Mouse (Mus musculus) liver, embryonic 11.5 days (tissue): ENCODE data around the gene C1qc. TPM values are rescaled to one million over a fixed set of nuclear protein-coding genes. Genes with fewer than 3 reads are reported as not detected.

Source experiments
- ATAC-seq: fragments of 200-750 bp; cut with Nextera tagmentation; replicated peaks from 2 replicates; pipeline ENCODE4 v1.8.0; 2017; ENCODE audit warnings: moderate number of reproducible peaks, mild to moderate bottlenecking, moderate TSS enrichment, moderate library complexity; ENCODE audit not compliant: low FRiP score
- DNase-seq: peaks from one replicate; pipeline ENCODE4 v3.0.0-alpha.2; 2017; ENCODE audit warnings: low spot score
- H3K27ac ChIP-seq: fragments of 300-500 bp; sonication (generic); 2 replicates; pipeline ENCODE4 v1.5.1; 2014; ENCODE audit warnings: mild to moderate bottlenecking, low read depth, low read length, control low read depth
- H3K27me3 ChIP-seq: fragments of 300-500 bp; sonication (generic); replicated peaks from 2 replicates; pipeline ENCODE4 v1.6.1; 2014; ENCODE audit warnings: low read length, mixed read lengths; ENCODE audit not compliant: control insufficient read depth, insufficient read depth
- H3K36me3 ChIP-seq: fragments of 300-500 bp; sonication (generic); 2 replicates; pipeline ENCODE4 v1.6.1; 2014; ENCODE audit warnings: mild to moderate bottlenecking, low read length, moderate library complexity, mixed read lengths; ENCODE audit not compliant: control insufficient read depth, insufficient read depth
- H3K4me1 ChIP-seq: fragments of 300-500 bp; sonication (generic); replicated peaks from 2 replicates; pipeline ENCODE4 v1.6.1; 2014; ENCODE audit warnings: low read length, mixed read lengths; ENCODE audit not compliant: control insufficient read depth, insufficient read depth
- H3K4me2 ChIP-seq: fragments of 300-500 bp; sonication (generic); 2 replicates; pipeline ENCODE4 v1.6.1; 2014; ENCODE audit warnings: mild to moderate bottlenecking, control low read depth, moderate library complexity
- H3K4me3 ChIP-seq: fragments of 300-500 bp; sonication (generic); 2 replicates; pipeline ENCODE4 v1.5.1; 2014; ENCODE audit warnings: low read depth, low read length, control low read depth
- H3K9ac ChIP-seq: fragments of 300-500 bp; sonication (generic); 2 replicates; pipeline ENCODE4 v1.6.1; 2014; ENCODE audit warnings: low read depth, low read length, control low read depth
- H3K9me3 ChIP-seq: fragments of 300-500 bp; sonication (generic); 2 replicates; pipeline ENCODE4 v1.6.1; 2016; ENCODE audit warnings: low read length, inconsistent platforms, mixed read lengths; ENCODE audit not compliant: control insufficient read depth
- WGBS: fragments of 180-500 bp; shearing (Covaris S2); extraction: QIAGEN DNeasy Blood & Tissue Kit; methylation state at CpG from one replicate; pipeline ENCODE4 v1.1.7; 2014; 5-methylcytosine and 5-hydroxymethylcytosine counted together
- polyA plus RNA-seq: library from polyadenylated mRNA; unstranded; fragments of >200 nt; fragmentation: Nextera tagmentation; extraction: Ambion mirVana; gene quantifications from 2 replicates; pipeline ENCODE4 v1.2.1, GENCODE M21; 2014

C1qc gene
- polyA plus RNA-seq, 1 experiment from 2014 or later = 42.0 TPM

DNA sequence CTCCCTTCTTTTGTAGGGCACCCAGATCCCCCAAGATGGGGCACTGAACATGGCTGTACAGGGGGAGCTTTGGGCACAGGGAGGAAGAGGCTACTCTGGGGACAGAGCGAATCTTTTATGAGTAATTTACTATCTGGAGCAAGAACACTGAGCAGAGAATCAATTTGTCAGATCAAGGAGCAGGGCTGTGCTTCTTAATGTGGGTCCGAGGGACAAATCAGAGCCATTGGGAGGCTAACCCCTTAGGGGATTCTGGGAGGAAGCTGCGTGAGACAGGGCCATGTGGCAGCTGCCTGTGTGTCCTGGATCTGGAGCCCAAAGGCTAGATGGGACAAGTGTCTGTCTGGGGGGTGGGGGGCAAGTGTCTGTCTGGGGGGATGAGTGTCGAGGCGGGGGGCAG lies 27.3 kb downstream of the C1qc start:
- no peak overlapping the region for H3K9ac ChIP-seq
- no peak overlapping the region for H3K4me2 ChIP-seq
- DNase-seq = no peak
- H3K4me3 ChIP-seq = no peak overlapping the region
- H3K36me3 ChIP-seq = no peaks in the 10 kb centered on the region
- WGBS = 70% methylated on average over 5 of the region's 5 CpGs
- no peaks in the 10 kb centered on the region for H3K9me3 ChIP-seq
- ATAC-seq = no peak
- no peak overlapping the region for H3K27ac ChIP-seq
- H3K4me1 ChIP-seq = 0 out of 2 replicates have a peak, but pooled peaks cover 6% of the 10 kb centered on the region
- peaks cover 12% of the 10 kb centered on the region for H3K27me3 ChIP-seq

DNA sequence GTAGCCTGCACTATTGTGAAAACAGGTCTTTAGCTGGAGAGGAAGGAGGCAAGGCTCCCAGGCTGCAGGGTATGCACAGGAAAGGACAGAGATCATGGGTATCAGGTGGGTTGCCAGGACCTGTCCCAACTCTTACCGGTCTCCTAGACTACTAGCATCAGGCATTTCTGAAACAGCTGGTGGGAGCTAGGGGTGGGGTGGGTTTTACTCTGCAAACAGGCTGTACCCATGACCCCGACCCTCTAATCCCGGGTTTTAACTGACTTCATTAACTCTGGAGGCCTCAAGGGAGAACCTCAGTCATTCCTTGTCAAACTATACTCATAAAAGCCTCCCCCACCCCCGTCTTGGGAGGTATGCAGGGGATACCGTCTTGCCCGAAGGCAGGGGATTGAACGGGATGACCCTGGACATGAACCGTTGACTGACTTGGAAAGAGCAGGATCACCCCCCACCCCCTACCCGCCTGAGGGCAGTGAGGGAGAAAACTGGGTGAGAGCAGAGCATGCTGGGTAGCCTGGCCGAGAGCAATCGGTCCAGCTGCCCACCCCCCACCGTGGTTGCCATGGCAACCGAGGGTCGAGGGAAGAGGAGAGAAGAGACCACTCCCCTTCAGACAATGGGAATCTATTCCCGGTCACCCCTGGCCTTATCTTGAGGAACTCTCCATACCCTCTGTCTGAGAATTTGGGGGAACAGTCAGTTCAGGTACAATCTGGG lies 28.0 kb downstream of the C1qc start:
- Histone ChIP-seq H3K9me3 (no peaks in the 10 kb centered on the region), H3K4me2 (no peak overlapping the region), H3K27me3 (peaks cover 12% of the 10 kb centered on the region), H3K4me3 (no peak overlapping the region), H3K27ac (no peak overlapping the region), H3K4me1 (0 out of 2 replicates have a peak, but pooled peaks cover 6% of the 10 kb centered on the region), H3K36me3 (no peaks in the 10 kb centered on the region), H3K9ac (no peak overlapping the region)
- no peak for ATAC-seq
- DNase-seq = peak; percentile 45
- 27% methylated on average over 15 of the region's 15 CpGs for WGBS

DNA sequence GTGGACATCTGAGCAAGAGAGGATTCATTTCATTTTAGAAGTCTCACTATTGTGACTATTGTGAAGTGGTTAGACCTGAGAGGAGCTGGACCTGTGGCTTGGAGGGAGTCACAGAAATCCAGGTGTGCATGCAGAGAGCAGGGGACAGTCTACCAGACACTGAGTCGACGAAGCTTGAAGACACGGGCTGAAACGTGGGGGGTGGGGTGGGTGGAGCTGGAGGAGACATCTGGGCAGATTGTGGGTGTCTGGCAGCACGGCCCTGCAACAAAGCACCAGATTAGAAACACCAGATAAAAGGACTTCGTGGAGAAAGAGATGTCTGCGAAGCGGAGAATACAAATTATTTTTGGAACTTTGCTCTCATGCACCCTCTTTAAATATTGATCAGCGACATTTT lies 29.3 kb downstream of the C1qc start:
- no peak overlapping the region for H3K4me3 ChIP-seq
- H3K27ac ChIP-seq = no peak overlapping the region
- 0 out of 2 replicates have a peak, but pooled peaks cover 6% of the 10 kb centered on the region for H3K4me1 ChIP-seq
- 45% methylated on average over 9 of the region's 9 CpGs for WGBS
- H3K9me3 ChIP-seq = no peaks in the 10 kb centered on the region
- H3K4me2 ChIP-seq = no peak overlapping the region
- no peak for ATAC-seq
- H3K27me3 ChIP-seq = peaks cover 12% of the 10 kb centered on the region
- no peaks in the 10 kb centered on the region for H3K36me3 ChIP-seq
- no peak overlapping the region for H3K9ac ChIP-seq
- DNase-seq = no peak

DNA sequence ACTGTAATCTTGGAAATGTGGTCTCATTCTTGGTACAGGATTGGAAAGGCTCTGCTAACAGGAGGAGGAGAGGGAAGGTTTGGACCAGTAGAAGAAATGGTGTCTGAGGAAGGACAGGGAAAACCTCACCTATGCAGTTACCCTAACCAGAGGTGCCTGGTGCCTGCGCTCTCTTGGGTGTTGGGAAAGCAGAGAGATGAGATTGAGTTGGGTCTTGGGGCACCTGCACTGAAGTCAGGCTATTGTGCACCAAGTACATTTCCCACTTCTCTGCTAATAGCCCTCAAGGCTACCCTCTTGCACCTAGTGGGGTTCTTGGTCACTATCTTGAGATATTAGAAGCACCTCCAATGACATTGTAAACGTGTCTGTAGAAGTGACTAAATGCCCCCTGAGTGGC lies 30.5 kb downstream of the C1qc start:
- Histone ChIP-seq H3K36me3 (no peaks in the 10 kb centered on the region), H3K27me3 (peaks cover 12% of the 10 kb centered on the region), H3K4me2 (no peak overlapping the region), H3K4me1 (0 out of 2 replicates have a peak, but pooled peaks cover 3% of the 10 kb centered on the region), H3K9me3 (no peaks in the 10 kb centered on the region), H3K9ac (no peak overlapping the region), H3K4me3 (no peak overlapping the region), H3K27ac (no peak overlapping the region)
- ATAC-seq = no peak
- no peak for DNase-seq
- 61% methylated on average over 2 of the region's 2 CpGs for WGBS

DNA sequence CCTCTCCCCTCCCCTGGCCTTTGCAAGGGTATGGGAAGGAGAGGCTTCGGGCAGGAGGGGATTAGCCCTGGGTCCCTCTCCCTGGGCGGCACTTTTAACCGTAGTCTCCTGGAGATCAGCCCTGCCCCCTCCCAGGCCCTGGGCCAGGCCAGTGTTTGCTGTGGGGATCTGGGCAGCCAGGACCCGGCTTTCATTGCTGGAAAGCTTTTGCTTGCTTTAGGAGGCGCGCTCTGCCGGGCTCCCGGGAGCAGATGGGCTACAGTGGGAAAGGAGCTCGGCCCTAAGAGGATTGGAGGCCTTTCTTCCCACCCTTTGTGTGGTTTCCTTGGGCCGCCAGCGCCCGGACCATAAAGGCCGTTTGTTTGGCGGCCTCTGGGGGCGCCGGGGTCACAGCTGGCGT lies 31.1 kb downstream of the C1qc start:
- 16% methylated on average over 17 of the region's 17 CpGs for WGBS
- no peak for DNase-seq

DNA sequence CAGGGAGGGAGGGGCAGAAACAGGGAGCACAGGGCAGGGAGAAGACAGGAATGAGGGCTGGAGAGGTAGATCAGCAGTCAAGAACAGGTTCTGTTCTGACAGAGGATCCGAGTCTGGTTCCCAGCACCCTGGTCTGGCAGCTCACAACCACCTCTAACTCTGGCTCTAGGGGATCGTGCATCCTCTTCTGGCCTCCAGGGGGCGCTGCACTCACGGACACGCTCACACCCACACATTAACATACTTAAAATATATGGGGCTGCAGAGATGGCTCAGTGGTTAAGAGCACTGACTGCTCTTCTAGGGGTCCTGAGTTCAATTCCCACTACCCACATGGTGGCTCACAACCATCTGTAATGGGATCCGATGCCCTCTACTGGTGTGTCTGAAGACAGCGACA lies 32.8 kb downstream of the C1qc start:
- Histone ChIP-seq H3K9ac (no peak overlapping the region), H3K4me3 (no peak overlapping the region), H3K27ac (no peak overlapping the region), H3K4me2 (no peak overlapping the region), H3K36me3 (no peaks in the 10 kb centered on the region), H3K9me3 (no peaks in the 10 kb centered on the region), H3K27me3 (peaks cover 12% of the 10 kb centered on the region), H3K4me1 (0 out of 2 replicates have a peak, but pooled peaks cover 3% of the 10 kb centered on the region)
- no peak for DNase-seq
- ATAC-seq = no peak
- 73% methylated on average over 7 of the region's 7 CpGs for WGBS

More for the DNA sequence above, 31.1 kb downstream of the C1qc start:
- Histone ChIP-seq H3K36me3 (no peaks in the 10 kb centered on the region), H3K4me3 (no peak overlapping the region), H3K9me3 (no peaks in the 10 kb centered on the region), H3K27me3 (peaks cover 12% of the 10 kb centered on the region), H3K4me2 (no peak overlapping the region; the same call in 1 of the 2 replicates), H3K4me1 (0 out of 2 replicates have a peak, but pooled peaks cover 3% of the 10 kb centered on the region), H3K27ac (no peak overlapping the region), H3K9ac (no peak overlapping the region)
- ATAC-seq = no peak

DNA sequence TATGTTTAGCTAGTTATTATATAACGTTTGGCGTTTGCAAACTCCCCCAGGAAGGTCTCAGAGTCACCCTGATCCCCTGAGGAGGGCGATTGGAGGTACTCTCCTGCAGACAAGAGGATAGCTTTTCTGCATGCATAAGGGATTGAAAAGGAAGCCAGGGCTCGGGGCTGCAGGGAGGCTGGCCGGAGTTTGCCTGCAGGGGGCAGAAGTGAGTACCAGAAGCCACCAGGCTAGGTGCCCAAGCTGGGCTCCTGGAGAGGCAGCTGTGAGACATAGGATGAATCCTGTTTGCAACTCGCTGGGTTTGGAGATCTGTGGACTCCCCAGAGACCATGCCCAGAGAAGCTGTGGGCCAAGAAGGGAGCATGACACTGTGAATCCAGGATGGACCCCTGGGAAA lies 37.8 kb downstream of the C1qc start:
- no peak for ATAC-seq
- Histone ChIP-seq H3K27me3 (no peaks in the 10 kb centered on the region; the same call in 1 of the 2 replicates), H3K4me3 (no peak overlapping the region), H3K4me1 (no peaks in the 10 kb centered on the region), H3K9me3 (no peaks in the 10 kb centered on the region), H3K9ac (no peak overlapping the region), H3K27ac (no peak overlapping the region), H3K4me2 (no peak overlapping the region), H3K36me3 (no peaks in the 10 kb centered on the region)
- no peak for DNase-seq
- WGBS = 29% methylated on average over 6 of the region's 6 CpGs

DNA sequence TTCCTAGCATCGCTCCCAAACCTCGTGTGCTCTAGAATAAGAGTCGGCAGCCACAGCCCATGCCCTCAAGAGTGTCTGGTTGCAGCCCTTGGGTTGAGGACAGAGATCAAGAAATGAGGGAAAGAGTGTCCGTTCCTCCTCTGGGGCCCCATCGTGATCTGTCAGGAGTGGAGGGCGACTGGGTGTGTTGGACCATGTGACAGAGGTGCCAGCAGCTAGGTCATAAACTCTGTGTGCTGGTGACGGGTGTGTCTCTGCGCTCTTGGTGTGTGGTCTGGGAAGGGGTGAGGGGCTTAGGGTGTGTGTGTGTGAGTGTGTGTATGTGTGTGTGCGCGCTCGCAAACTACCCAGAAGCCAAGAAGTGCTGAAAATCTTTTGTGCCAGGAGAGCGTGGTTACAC lies 39.9 kb downstream of the C1qc start:
- no peak for ATAC-seq
- WGBS = 79% methylated on average over 12 of the region's 12 CpGs

DNA sequence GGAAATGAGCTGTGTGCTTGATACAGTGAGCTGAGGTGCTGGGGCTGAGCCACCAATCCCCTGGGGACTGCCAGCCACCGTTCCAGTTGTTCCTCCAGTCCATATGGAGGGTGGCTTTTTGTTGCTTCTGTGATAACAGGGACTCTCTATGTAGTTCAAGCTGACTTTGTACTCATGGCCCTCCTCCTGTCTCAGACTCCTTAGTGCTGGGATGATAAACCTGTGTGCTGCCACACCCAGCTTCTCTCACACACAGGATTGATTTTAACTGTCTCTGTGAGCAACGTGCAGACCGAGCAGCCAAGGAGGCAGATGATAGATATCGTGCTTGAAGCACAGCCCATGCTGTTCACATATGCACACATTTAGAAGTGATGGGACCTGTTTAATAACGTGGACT lies 40.7 kb downstream of the C1qc start:
- no peak overlapping the region for H3K9ac ChIP-seq
- H3K4me2 ChIP-seq = no peak overlapping the region
- DNase-seq (no peak), ATAC-seq (no peak)
- no peak overlapping the region for H3K4me3 ChIP-seq
- no peak overlapping the region for H3K27ac ChIP-seq
- no peaks in the 10 kb centered on the region for H3K36me3 ChIP-seq
- no peaks in the 10 kb centered on the region for H3K9me3 ChIP-seq
- no peaks in the 10 kb centered on the region for H3K4me1 ChIP-seq
- H3K27me3 ChIP-seq = no peaks in the 10 kb centered on the region
- WGBS = 45% methylated on average over 5 of the region's 5 CpGs

More for the DNA sequence above, 39.9 kb downstream of the C1qc start:
- no peak overlapping the region for H3K4me3 ChIP-seq
- H3K4me2 ChIP-seq = no peak overlapping the region
- H3K36me3 ChIP-seq = no peaks in the 10 kb centered on the region
- no peak overlapping the region for H3K9ac ChIP-seq
- H3K27me3 ChIP-seq = no peaks in the 10 kb centered on the region; the same call in 1 of the 2 replicates
- no peaks in the 10 kb centered on the region for H3K9me3 ChIP-seq
- no peak for DNase-seq
- no peaks in the 10 kb centered on the region for H3K4me1 ChIP-seq
- no peak overlapping the region for H3K27ac ChIP-seq
